Mouse (Mus musculus): ENCODE measurements around the gene Cyp2w1.

Gene Cyp2w1

DNA sequence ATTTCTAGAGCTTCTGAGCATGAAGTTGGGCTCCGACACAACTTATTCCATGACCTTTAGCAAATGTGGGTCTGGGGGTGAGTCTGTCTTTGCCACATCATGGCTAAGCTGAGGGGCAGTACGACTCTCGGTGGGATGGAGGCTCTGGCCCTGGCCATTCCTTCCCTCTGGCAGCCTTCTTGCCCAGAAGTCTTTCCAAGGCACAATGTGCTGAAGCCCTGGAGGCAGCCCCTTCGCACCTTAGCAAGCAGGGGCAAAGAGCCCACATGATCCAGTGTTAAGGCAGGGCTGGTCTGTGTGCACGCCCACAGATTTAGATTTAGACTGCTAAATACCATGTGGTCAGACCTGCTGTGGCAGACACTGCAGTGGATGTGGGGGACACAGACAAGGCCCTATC, 46.4 kb downstream of the Cyp2w1 start:
- intact Hi-C loops (cut with DNase I) = loop anchor here (1.0 kb wide), 1 partner anchor 34 kb away; no protein-coding TSS in a partner anchor

DNA sequence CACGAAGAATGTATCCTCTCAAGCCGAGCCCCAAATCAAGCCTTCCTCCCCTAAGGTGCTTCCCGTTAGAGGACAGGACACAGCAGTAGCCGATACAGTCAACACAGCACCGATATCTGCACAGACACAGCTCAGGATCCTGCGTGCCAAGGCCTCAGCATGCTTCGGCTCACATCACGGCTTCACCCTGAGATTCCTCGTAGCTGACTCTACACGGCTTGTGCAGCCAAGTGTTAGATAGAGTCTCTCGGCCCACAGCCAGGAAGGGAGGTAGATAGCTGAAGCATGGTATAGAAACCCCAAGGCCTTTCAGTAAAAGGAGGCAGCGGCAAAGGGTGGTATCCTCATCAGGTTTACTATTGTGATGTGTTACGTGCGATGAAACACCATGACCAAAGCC, 47.6 kb downstream of the Cyp2w1 start:
- intact Hi-C loops (cut with DNase I) = no loop called here

- intact Hi-C loops (cut with DNase I) = no loop called here
Observed at GRCm38 (mm10) chr5:139402106-139402505, 49.7 kb downstream of the Cyp2w1 start.

GRCm38 (mm10) chr5:139403692-139404260, 51.4 kb downstream of the Cyp2w1 start:
- intact Hi-C loops (cut with DNase I) = no loop called here

- intact Hi-C loops (cut with DNase I) = no loop called here
Observed at GRCm38 (mm10) chr5:139404801-139405401, 52.5 kb downstream of the Cyp2w1 start, which contains the start of gene C130050O18Rik. Gene C130050O18Rik, plus strand, starts transcription at chr5:139405280.

DNA sequence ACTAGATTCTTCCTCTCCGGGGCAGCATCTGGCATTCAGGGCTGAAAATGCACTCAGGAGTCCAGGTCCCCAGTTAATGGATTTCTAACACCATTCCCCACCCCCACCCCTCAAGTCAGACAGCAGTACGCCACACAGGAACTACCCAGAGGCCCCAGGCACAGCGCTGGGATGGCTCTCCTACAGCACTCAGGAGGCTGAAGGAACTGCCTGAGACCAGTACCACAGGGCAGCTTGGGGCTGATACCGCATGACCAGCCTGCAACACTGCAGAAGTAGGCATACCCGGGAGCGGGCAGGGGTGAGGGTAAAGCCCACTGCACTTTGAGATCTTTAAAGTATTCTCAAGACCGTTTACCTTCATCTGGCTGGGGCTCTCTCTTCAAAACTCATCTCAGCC, 53.1 kb downstream of the Cyp2w1 start:
- intact Hi-C loops (cut with DNase I) = no loop called here

DNA sequence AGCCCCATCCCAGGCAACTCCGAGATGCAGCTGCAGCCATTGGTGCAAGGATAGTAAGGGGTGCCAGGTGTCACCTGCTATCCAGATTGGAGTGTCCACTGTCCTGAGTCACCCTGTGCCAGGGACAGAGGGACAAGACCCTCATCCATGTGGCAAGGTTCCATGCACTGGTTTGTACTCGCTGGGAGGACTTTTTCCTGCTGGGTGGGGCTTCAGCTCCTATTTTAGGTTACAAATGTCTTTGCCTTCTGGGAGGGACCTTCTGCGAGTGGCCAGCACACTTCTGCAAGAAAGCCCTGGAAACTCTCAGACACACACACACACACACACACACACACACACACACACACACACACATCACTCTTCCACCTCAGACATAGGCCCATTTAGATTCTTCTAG, 53.5 kb downstream of the Cyp2w1 start:
- intact Hi-C loops (cut with DNase I) = no loop called here

Small RNAs within 50 kb of the gene (microRNA-seq; reads per million reads assigned to microRNA genes)
- gene Mir339 = 319 to 379 reads per million in 2 experiments

Measured in adrenal gland (tissue).